Mouse (Mus musculus) layer of hippocampus, postnatal 36 days (tissue): ENCODE results near the gene Kif2b. TPM values are rescaled to one million over a fixed set of nuclear protein-coding genes. Genes with fewer than 3 reads are reported as not detected.

Experiments used
- DNase-seq, 2 experiments: peaks; one replicate each; pipeline ENCODE4 v3.0.0; 2022
- total RNA-seq, 2 experiments: library from RNA; stranded (reverse); gene quantifications; 2 replicates each; pipeline ENCODE4 v1.2.3; 2021

Gene Kif2b
- total RNA-seq = not detected

DNA sequence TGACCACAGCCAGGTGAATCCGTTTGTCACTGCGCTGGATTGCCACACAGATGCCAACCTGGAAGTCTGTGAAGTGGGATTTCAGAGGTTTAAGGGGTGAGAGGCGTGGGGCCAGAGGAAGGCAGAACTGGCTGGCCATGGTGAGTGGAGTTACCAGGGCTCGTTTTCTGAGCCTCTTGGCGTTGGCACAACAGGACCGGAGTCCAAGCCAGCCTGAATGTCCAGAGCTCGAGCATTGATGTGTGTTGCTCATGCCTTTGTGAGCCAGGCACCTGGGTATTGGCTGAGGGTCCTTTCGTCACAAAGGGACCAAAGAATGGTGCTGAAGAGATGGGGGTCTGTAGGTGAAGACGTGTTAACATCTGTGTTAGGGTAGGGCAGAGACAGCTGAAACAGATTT lies at the start of gene Kif2b:
Kif2b (minus strand) TSS at position 242 of the 400 bp plus-strand sequence.
- no peak for DNase-seq

DNA sequence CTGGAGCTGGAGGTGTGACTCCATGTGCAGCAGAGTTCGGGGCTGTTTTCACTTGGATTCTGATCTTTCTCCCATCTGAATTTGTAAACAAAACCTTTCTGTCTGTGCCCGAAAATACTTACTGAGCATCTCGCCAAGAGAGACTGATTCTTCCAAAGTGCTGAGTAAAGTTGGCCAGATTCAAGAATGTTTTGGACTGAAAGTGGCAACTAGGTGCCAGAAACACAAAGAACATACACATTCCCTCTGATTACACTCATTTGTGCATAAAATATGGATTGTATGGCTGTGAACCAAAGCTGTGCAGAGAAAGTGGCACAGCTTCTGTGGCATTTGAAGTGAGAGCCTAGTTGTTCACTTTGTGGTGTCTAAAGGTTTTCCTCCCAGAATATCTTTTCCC lies 15.7 kb upstream of the Kif2b start:
- DNase-seq = no peak

DNA sequence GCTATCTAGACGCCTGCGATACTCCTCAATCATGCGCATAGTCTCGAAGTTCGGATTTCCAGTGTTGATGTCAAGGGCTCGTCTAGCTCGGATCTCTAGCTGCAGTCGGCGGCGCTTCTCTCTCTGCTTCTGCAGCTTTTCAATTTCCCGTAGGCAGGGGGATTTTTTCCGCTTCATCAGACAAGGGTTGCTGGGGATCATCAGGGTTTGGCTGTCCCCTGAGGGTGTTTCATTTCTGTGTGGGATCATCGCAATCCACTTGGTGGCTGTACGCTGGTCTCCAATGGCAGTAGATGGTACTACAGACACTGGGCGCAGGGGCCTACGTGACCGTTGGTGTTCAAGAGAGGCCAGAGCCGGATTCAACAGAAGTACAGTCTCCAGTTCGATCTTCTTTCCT lies 502 bp downstream of the Kif2b start:
- no peak for DNase-seq

DNA sequence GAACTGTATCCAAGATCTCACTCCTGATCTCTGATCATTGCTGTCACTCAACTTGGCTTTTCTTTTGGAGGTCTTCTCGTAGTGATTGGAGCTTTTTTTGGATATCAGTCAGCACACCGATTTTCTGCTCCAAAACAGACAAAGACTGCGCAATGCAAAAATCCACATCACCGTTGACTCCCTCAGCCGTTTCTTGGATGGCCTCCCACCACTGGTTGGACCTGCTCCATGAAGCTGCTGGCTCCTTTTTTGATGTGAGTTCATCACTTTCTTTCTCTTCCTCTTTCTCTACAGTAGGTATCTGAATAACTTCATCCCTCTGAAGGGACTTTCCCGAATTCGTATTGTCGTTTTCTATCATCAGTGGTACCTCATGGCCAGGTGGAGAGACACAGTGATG lies 2.0 kb downstream of the Kif2b start:
- DNase-seq = no peak

DNA sequence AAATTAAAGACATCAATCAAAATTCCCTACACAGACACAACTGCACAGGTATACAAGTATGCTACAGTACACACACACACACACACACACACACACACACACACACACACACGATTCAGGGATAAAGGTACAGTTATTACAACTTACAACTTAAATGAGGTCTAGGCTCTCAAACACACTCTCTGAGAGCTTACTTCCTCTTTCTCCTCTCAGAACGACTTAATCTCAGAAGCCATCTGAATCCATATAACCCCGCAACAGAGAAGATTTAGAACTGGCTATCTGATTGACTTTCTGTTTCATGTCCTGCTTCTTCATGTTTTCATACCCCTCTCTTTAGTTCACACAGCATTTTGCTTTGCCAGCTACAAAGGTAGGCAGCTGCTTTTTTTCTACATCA lies 2.9 kb downstream of the Kif2b start:
- no peak for DNase-seq

DNA sequence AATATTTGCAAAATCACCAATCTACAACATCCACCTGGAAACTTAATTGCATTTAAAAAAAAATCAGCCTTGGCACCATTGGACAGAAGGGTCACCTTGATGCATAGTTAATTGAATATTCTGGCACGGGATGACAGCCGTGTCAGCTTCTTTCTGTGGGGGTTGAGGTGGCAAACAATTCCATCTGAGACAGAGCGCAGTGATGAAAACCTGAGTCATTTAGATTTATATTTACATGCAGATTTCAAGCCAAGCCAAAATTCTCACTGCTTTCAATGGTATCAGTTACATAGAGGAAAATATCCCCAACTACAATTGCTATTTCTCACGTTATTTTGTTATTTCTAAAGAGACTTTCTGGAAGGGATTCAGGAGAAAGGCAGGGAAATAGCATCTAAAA lies 46.6 kb downstream of the Kif2b start:
- DNase-seq = no peak
